Mouse (Mus musculus): ENCODE measurements around the gene Hivep1. TPM values are rescaled to one million over a fixed set of nuclear protein-coding genes. Genes with fewer than 3 reads are reported as not detected.

Gene Hivep1
- polyA plus RNA-seq, 1 experiment from 2014 or later: 2.4 TPM

GRCm38 (mm10) chr13:42119062-42119461, 67.2 kb downstream of the Hivep1 start:
- Histone ChIP-seq H3K4me2 (no peak overlapping the region), H3K36me3 (peaks cover 2% of the 10 kb centered on the region; the same call in 1 of the 2 replicates), H3K4me3 (replicated peaks) (no peak overlapping the region), H3K9ac (no peak overlapping the region), H3K27ac (no peak overlapping the region), H3K9me3 (replicated peaks) (no peaks in the 10 kb centered on the region), H3K4me1 (replicated peaks) (peaks cover 43% of the 10 kb centered on the region), H3K27me3 (no peaks in the 10 kb centered on the region)
- DNase-seq (no peak), ATAC-seq (ENCODE audit: low read depth) (no peak)
- WGBS (ENCODE audit: insufficient replicate concordance): 82% methylated on average over 2 of the region's 2 CpGs

- 63% methylated on average over 5 of the region's 5 CpGs for WGBS (ENCODE audit: insufficient replicate concordance)
- ATAC-seq (ENCODE audit: low read depth) (no peak), DNase-seq (no peak)
- H3K4me3 ChIP-seq (replicated peaks): no peak overlapping the region
- no peak overlapping the region for H3K4me2 ChIP-seq
- H3K9me3 ChIP-seq (replicated peaks): no peaks in the 10 kb centered on the region
- no peak overlapping the region for H3K9ac ChIP-seq
- H3K27me3 ChIP-seq: no peaks in the 10 kb centered on the region
- H3K36me3 ChIP-seq: peaks cover 2% of the 10 kb centered on the region; the same call in 1 of the 2 replicates
- no peak overlapping the region for H3K27ac ChIP-seq
- peaks cover 24% of the 10 kb centered on the region for H3K4me1 ChIP-seq (replicated peaks)
Observed at GRCm38 (mm10) chr13:42121106-42121776, 69.4 kb downstream of the Hivep1 start.

- H3K4me2 ChIP-seq: no peak overlapping the region
- WGBS (ENCODE audit: insufficient replicate concordance): 73% methylated on average over 5 of the region's 5 CpGs
- DNase-seq (no peak), ATAC-seq (ENCODE audit: low read depth) (no peak)
- H3K4me3 ChIP-seq (replicated peaks): no peak overlapping the region
- H3K27me3 ChIP-seq: no peaks in the 10 kb centered on the region
- peaks cover 2% of the 10 kb centered on the region; the same call in 1 of the 2 replicates for H3K36me3 ChIP-seq
- no peak overlapping the region for H3K9ac ChIP-seq
- no peaks in the 10 kb centered on the region for H3K9me3 ChIP-seq (replicated peaks)
- no peak overlapping the region for H3K27ac ChIP-seq
- peaks cover 24% of the 10 kb centered on the region for H3K4me1 ChIP-seq (replicated peaks)
Observed at GRCm38 (mm10) chr13:42121777-42122682, 70.2 kb downstream of the Hivep1 start.

- H3K4me1 ChIP-seq (replicated peaks): peaks cover 9% of the 10 kb centered on the region
- DNase-seq: no peak
- 47% methylated on average over 3 of the region's 3 CpGs for WGBS (ENCODE audit: insufficient replicate concordance)
- H3K27me3 ChIP-seq: no peaks in the 10 kb centered on the region
- H3K4me3 ChIP-seq (replicated peaks): no peak overlapping the region
- no peak overlapping the region for H3K27ac ChIP-seq
- H3K36me3 ChIP-seq: peaks cover 4% of the 10 kb centered on the region; the same call in 1 of the 2 replicates
- no peak overlapping the region for H3K4me2 ChIP-seq
- ATAC-seq (ENCODE audit: low read depth): no peak
- H3K9ac ChIP-seq: no peak overlapping the region
- no peaks in the 10 kb centered on the region for H3K9me3 ChIP-seq (replicated peaks)
Observed at GRCm38 (mm10) chr13:42144627-42145026, 92.8 kb downstream of the Hivep1 start.

GRCm38 (mm10) chr13:42149328-42150071, 97.7 kb downstream of the Hivep1 start:
- H3K4me1 ChIP-seq (replicated peaks): peaks cover 17% of the 10 kb centered on the region

GRCm38 (mm10) chr13:42150072-42150450, 98.2 kb downstream of the Hivep1 start:
- no peak for ATAC-seq (ENCODE audit: low read depth)
- no peak overlapping the region for H3K27ac ChIP-seq
- 20% methylated on average over 5 of the region's 5 CpGs for whole genome bisulfite sequencing (ENCODE audit: insufficient replicate concordance)

More at GRCm38 (mm10) chr13:42149328-42150071, 97.7 kb downstream of the Hivep1 start:
- no peaks in the 10 kb centered on the region for H3K27me3 ChIP-seq
- no peak overlapping the region for H3K4me3 ChIP-seq (replicated peaks)
- ATAC-seq (ENCODE audit: low read depth) (no peak), DNase-seq (no peak)
- H3K4me2 ChIP-seq: no peak overlapping the region
- 22% methylated on average over 9 of the region's 9 CpGs for WGBS (ENCODE audit: insufficient replicate concordance)
- H3K9ac ChIP-seq: no peak overlapping the region
- no peaks in the 10 kb centered on the region for H3K9me3 ChIP-seq (replicated peaks)
- H3K36me3 ChIP-seq: no peaks in the 10 kb centered on the region
- H3K27ac ChIP-seq: no peak overlapping the region

GRCm38 (mm10) chr13:42150462-42151127, 98.8 kb downstream of the Hivep1 start:
- ATAC-seq (ENCODE audit: low read depth) (no peak), DNase-seq (no peak)
- no peaks in the 10 kb centered on the region for H3K9me3 ChIP-seq (replicated peaks)
- H3K4me3 ChIP-seq (replicated peaks): no peak overlapping the region
- 70% methylated on average over 9 of the region's 9 CpGs for WGBS (ENCODE audit: insufficient replicate concordance)
- H3K27me3 ChIP-seq: no peaks in the 10 kb centered on the region
- peaks cover 8% of the 10 kb centered on the region; the same call in 1 of the 2 replicates for H3K36me3 ChIP-seq
- no peak overlapping the region for H3K9ac ChIP-seq
- H3K27ac ChIP-seq: no peak overlapping the region
- H3K4me2 ChIP-seq: no peak overlapping the region
- H3K4me1 ChIP-seq (replicated peaks): peaks cover 17% of the 10 kb centered on the region

More at GRCm38 (mm10) chr13:42150072-42150450, 98.2 kb downstream of the Hivep1 start:
- Histone ChIP-seq H3K4me1 (replicated peaks) (peaks cover 17% of the 10 kb centered on the region), H3K36me3 (peaks cover 3% of the 10 kb centered on the region; the same call in 1 of the 2 replicates), H3K4me2 (no peak overlapping the region), H3K27me3 (no peaks in the 10 kb centered on the region), H3K9me3 (replicated peaks) (no peaks in the 10 kb centered on the region), H3K9ac (no peak overlapping the region), H3K4me3 (replicated peaks) (no peak overlapping the region)
- DNase-seq: no peak

- no peak for DNase-seq
- H3K9ac ChIP-seq: no peak overlapping the region
- ATAC-seq (ENCODE audit: low read depth): no peak
- H3K27ac ChIP-seq: no peak overlapping the region
- no peaks in the 10 kb centered on the region for H3K27me3 ChIP-seq
- peaks cover 34% of the 10 kb centered on the region for H3K36me3 ChIP-seq
- no peak overlapping the region for H3K4me2 ChIP-seq
- H3K9me3 ChIP-seq (replicated peaks): no peaks in the 10 kb centered on the region
- H3K4me3 ChIP-seq (replicated peaks): no peak overlapping the region
- H3K4me1 ChIP-seq (replicated peaks): no peaks in the 10 kb centered on the region
- WGBS (ENCODE audit: insufficient replicate concordance): 83% methylated on average over 14 of the region's 14 CpGs
Observed at GRCm38 (mm10) chr13:42158259-42158658, 106.4 kb downstream of the Hivep1 start.

- Histone ChIP-seq H3K4me1 (replicated peaks) (no peaks in the 10 kb centered on the region), H3K27ac (no peak overlapping the region), H3K36me3 (peaks cover 34% of the 10 kb centered on the region), H3K4me3 (replicated peaks) (no peak overlapping the region), H3K27me3 (no peaks in the 10 kb centered on the region), H3K4me2 (no peak overlapping the region), H3K9ac (no peak overlapping the region), H3K9me3 (replicated peaks) (no peaks in the 10 kb centered on the region)
- DNase-seq (no peak), ATAC-seq (ENCODE audit: low read depth) (no peak)
- 74% methylated on average over 14 of the region's 14 CpGs for WGBS (ENCODE audit: insufficient replicate concordance)
Observed at GRCm38 (mm10) chr13:42159416-42160185, 107.8 kb downstream of the Hivep1 start.

GRCm38 (mm10) chr13:42170802-42171201, 119.0 kb downstream of the Hivep1 start:
- Histone ChIP-seq H3K4me1 (replicated peaks) (no peaks in the 10 kb centered on the region), H3K9ac (no peak overlapping the region), H3K4me3 (replicated peaks) (no peak overlapping the region), H3K36me3 (peaks cover 12% of the 10 kb centered on the region; the same call in 1 of the 2 replicates), H3K27ac (no peak overlapping the region), H3K27me3 (no peaks in the 10 kb centered on the region), H3K9me3 (replicated peaks) (no peaks in the 10 kb centered on the region), H3K4me2 (no peak overlapping the region)
- DNase-seq: no peak
- 86% methylated on average over 1 of the region's 1 CpGs for WGBS (ENCODE audit: insufficient replicate concordance)
- ATAC-seq (ENCODE audit: low read depth): no peak

Data from liver, embryonic 13.5 days (tissue).